Mouse (Mus musculus): ENCODE results near the gene Desi1. TPM values are rescaled to one million over a fixed set of nuclear protein-coding genes. Genes with fewer than 3 reads are reported as not detected.

Gene Desi1
- polyA plus RNA-seq (2017; shearing (Covaris generic)) = 33.7 TPM

DNA sequence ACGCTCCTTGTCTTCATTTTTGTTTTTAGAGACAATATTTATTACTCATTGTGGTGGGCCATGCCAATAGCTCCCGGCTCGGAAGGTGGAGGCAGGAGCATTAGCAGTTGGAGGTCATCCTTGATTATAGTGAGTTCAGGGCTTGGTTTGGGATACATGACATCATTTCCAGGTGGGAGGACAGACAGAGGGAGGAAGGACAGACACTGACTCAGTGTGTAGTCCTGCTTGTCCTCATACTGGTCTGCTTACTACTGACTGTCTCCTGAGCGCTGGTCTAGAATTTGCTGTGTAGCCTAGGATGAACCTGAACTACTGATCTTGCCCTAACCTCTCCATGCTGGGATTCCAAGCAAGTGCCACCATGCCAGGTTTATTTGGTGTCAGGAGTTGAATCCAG lies at the start of gene Desi1:
Desi1 (minus strand) TSS at position 101 of the 400 bp plus-strand sequence.

DNA sequence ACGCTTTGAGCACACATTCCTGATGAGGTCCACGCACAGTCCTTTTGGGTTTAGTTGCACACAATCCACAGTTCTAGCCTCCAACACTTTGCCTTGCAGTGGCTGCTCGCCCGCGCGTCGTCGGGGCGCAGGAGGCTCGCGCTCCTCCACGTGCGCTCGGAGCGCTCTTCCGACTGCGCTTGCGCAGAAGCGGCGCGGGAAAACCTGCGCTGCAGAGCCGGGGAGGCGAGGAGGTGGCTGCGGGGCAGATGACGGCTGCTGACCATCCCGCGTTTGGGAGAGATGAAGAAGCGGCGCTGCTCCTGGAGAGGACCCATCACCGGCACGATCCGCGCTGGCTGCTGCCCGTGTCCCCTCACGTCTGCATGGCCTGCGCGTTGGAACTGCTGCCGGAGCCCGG lies 36.2 kb upstream of the Desi1 start, which contains the start of gene Mei1:
Mei1 (plus strand) TSS at position 99 of the 400 bp plus-strand sequence.

DNA sequence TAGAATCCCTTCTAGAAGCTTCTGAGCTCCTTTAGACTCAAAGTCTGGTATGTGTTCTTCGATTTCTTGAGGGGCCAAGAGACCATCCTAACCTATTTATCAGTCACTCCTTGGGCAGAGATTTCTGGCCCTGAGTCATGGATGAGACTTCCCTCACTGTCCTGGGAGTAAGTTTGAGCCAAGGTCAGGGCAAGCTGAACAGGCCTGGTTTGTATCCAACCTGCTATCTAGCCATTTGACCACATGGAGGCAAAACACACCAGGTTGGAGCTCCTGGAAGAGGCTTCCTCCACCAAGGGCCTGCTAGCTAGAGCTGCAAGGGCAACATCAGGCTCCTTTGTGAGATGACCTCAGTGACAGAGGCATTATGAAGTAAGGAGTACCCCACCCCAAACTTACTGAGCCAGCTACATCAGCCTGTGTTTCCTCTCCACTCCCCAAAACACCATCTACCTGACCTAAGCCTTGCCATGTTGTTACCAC lies 25.1 kb upstream of the Desi1 start, which contains the start of gene 4930407I10Rik:
4930407I10Rik (plus strand) TSS at position 433 of the 483 bp plus-strand sequence.

DNA sequence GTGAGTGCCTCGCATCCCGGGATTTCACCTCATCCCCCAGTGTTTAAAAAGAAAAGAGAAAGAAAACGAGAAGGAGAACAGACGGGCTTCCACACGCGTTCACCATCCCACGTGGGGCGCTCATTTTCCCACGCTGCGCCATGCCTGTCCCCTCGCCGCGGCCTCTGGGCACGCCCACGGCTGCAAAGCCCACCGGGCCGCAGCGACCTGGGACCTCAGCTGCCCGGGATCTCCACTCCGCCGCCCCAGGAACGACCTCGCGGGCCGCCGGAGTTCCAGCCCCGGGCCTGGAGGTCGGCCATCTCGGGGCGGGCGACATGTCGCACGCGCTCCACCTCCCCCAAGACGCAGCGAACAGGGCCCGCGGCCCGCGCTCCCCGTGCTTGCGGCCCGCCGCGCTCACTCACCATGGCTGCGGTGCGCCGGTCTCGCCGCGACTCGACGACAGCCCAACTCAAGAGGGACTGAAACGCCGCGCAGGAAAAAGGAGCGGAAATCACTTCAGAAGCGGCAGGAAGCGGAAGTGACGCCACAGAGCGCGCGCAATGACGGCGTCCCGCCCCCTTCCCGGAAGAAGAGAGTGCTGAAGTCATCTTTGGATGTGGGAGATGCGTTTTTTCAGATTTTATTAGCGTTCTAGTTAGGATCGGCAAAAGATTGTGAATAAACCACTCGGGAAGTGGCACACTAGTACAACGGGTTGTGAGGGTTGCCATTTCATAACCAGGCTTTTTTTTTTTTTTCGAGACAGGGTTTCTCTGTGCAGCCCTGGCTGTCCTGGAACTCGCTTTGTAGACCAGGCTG lies 13.6 kb upstream of the Desi1 start, which contains the start of gene Snu13:
Snu13 (minus strand) TSS at position 519 of the 804 bp plus-strand sequence.

DNA sequence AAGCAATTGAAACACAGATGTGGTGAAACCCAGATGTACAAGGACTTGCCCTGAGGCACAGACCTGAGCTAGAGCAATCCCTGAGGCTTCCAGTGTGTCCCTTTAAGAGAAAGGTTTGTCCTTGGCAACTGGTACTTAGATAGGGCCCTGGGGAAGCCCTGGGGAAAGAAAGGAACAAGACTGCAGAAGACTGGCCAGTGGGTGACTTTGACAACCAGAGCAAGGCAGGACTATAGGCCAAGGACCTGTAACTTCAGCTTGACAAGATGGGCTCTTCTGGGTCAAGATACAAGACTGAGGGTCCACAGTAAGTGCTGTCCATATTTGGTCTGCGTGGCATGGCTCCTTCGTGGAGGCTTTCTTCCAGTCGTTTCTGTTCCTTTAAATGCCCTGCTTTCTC lies 46.0 kb downstream of the Desi1 start, which contains the start of gene Xrcc6:
Xrcc6 (plus strand) TSS at position 190 of the 400 bp plus-strand sequence.

GRCm38 (mm10) chr15:81980321-81980720 lies 53.3 kb downstream of the Desi1 start, which contains the start of gene 1700029P11Rik:
Gene 1700029P11Rik (plus strand): TSS chr15:81980540.

GRCm38 (mm10) chr15:81960171-81961077 lies 73.2 kb downstream of the Desi1 start, which contains the start of gene Pmm1:
Gene Pmm1 (minus strand): TSS chr15:81960930.

Other genes starting within 250 kb of the Desi1 start
- 30.7 TPM for gene Tef, start 231.4 kb downstream of the Desi1 start, polyA plus RNA-seq (2017; shearing (Covaris generic))
- gene Tob2, start 175.1 kb downstream of the Desi1 start, polyA plus RNA-seq (2017; shearing (Covaris generic)) = 65.7 TPM
- 90.6 TPM for gene Phf5a, start 162.0 kb downstream of the Desi1 start, polyA plus RNA-seq (2017; shearing (Covaris generic))
- gene Aco2, start 161.6 kb downstream of the Desi1 start, polyA plus RNA-seq (2017; shearing (Covaris generic)) = 140 TPM
- gene Polr3h, start 107.6 kb downstream of the Desi1 start, polyA plus RNA-seq (2017; shearing (Covaris generic)) = 51.3 TPM
- not detected for gene Csdc2, start 97.1 kb downstream of the Desi1 start, polyA plus RNA-seq (2017; shearing (Covaris generic))
- gene Pmm1, start 72.9 kb downstream of the Desi1 start, polyA plus RNA-seq (2017; shearing (Covaris generic)) = 9.4 TPM
- gene 1700029P11Rik, start 53.3 kb downstream of the Desi1 start, polyA plus RNA-seq (2017; shearing (Covaris generic)) = not detected
- 76.9 TPM for gene Xrcc6, start 46.0 kb downstream of the Desi1 start, polyA plus RNA-seq (2017; shearing (Covaris generic))
- gene Snu13, start 13.7 kb upstream of the Desi1 start, polyA plus RNA-seq (2017; shearing (Covaris generic)) = 164 TPM
- gene 4930407I10Rik, start 25.3 kb upstream of the Desi1 start, polyA plus RNA-seq (2017; shearing (Covaris generic)) = not detected
- gene Mei1, start 36.1 kb upstream of the Desi1 start, polyA plus RNA-seq (2017; shearing (Covaris generic)) = 0.04 TPM
- 27.4 TPM for gene Ccdc134, start 94.1 kb upstream of the Desi1 start, polyA plus RNA-seq (2017; shearing (Covaris generic))
- 142 TPM for gene Srebf2, start 113.3 kb upstream of the Desi1 start, polyA plus RNA-seq (2017; shearing (Covaris generic))
- gene Shisa8, start 179.0 kb upstream of the Desi1 start, polyA plus RNA-seq (2017; shearing (Covaris generic)) = 0.29 TPM
- 2.5 TPM for gene Tnfrsf13c, start 190.5 kb upstream of the Desi1 start, polyA plus RNA-seq (2017; shearing (Covaris generic))
- gene Cenpm, start 210.9 kb upstream of the Desi1 start, polyA plus RNA-seq (2017; shearing (Covaris generic)) = 5.0 TPM
- not detected for gene 1500009C09Rik, start 218.5 kb upstream of the Desi1 start, polyA plus RNA-seq (2017; shearing (Covaris generic))
- 0.31 TPM for gene Sept3, start 241.0 kb upstream of the Desi1 start, polyA plus RNA-seq (2017; shearing (Covaris generic))